14 mouse cellular contexts compared by ENCODE assay signal in the genomic region with DNA sequence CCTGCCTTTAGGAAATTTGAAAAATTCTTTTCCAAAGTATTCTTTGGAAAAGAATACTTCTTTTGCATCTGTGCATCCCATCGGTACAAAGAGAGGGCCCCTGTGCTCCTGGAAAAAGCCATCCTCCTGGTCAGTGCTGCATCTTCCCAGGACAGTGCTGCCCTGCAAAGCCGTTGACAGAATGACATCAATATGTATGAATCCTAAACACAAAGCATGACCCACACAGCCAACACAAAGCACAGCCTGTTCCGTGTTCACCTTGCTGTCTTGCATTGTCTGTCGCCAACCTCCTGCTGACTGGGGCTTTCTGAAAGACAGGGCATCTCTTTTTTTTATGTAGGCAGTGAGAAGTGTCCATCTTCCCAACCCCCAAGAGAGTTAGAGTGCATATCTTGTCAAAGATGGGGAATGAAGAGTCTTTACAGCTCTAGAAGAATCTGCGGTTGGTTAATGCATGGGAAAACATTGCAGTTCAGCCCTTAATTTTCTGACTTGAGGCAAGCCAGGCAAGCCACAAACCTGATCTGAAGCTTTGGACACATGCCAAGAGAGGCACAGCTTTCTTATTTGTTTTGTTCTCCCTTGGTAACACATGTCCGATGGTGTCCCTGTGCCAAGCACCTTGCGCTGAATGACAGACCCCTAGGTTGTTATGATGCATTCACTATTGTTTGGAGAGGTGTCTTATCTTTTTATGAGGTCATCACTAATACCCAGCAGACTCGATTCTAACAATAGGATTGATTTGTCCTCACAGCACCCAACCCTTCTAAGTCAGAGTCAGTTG. TPM values are rescaled to one million over a fixed set of nuclear protein-coding genes. Genes with fewer than 3 reads are reported as not detected.
DNase-seq lines count a peak whose midpoint lies in the region; ATAC-seq lines count a peak whose summit lies in the region.
"Had no signal": no experiment of that assay in that cellular context is flagged by ENCODE, and none has a peak within 500 bp of the region (broad histone marks: within the 10 kb centered on the region; RNA-seq: fewer than 3 reads in every experiment).

No protein-coding gene starts in this region.

- no peak for DNase-seq in heart, postnatal 36 days
- DNase-seq in midbrain, embryonic 10.5 days (ENCODE audit: low spot score), result no peak
- no peak for DNase-seq in hindbrain, embryonic 14.5 days (ENCODE audit: low spot score)
- DNase-seq in thymus, postnatal 10 days (ENCODE audit: low spot score in 2 of 2), result no peak
- DNase-seq in spleen, adult 12 weeks (ENCODE audit: low spot score), result no peak
- DNase-seq: adrenal gland, adult 2 months; cerebellum, adult 8-10 months; gastrocnemius, postnatal 14 days; kidney, adult 8-10 months; kidney, postnatal 4 days; liver, embryonic 13.5 days; lung, postnatal 14 days had no signal

- no peak overlapping the region for H3K4me3 ChIP-seq in heart, embryonic 15.5 days
- H3K4me3 ChIP-seq in midbrain, embryonic 10.5 days, result no peak overlapping the region
- H3K4me3 ChIP-seq in midbrain, embryonic 16.5 days (ENCODE audit: low read depth, low read length), result no peak overlapping the region
- no peak overlapping the region for H3K4me3 ChIP-seq in hindbrain, embryonic 14.5 days (replicated peaks; ENCODE audit: low read length)
- H3K4me3 ChIP-seq: liver, embryonic 13.5 days had no signal

- no peak overlapping the region for H3K27ac ChIP-seq in heart, embryonic 15.5 days
- peak overlapping the region; percentile 25; the same call in 1 of the 2 replicates for H3K27ac ChIP-seq in midbrain, embryonic 10.5 days (replicated peaks)
- no peak overlapping the region for H3K27ac ChIP-seq in midbrain, embryonic 16.5 days (ENCODE audit: low read length)
- no peak overlapping the region for H3K27ac ChIP-seq in hindbrain, embryonic 14.5 days
- H3K27ac ChIP-seq: liver, embryonic 13.5 days had no signal

- WGBS in heart, embryonic 15.5 days, result 49% methylated on average over 8 of the region's 8 CpGs
- WGBS in midbrain, embryonic 10.5 days, result 78% methylated on average over 8 of the region's 8 CpGs
- whole genome bisulfite sequencing in midbrain, embryonic 16.5 days, result 40% methylated on average over 8 of the region's 8 CpGs
- WGBS in hindbrain, embryonic 14.5 days, result 28% methylated on average over 8 of the region's 8 CpGs

- H3K27me3 ChIP-seq in heart, embryonic 15.5 days, result no peaks in the 10 kb centered on the region
- no peaks in the 10 kb centered on the region for H3K27me3 ChIP-seq in midbrain, embryonic 10.5 days (ENCODE audit: low read depth, poor library complexity, severe bottlenecking)
- no peaks in the 10 kb centered on the region for H3K27me3 ChIP-seq in midbrain, embryonic 16.5 days (ENCODE audit: control insufficient read depth, insufficient read depth, low read depth, low read length)
- no peaks in the 10 kb centered on the region for H3K27me3 ChIP-seq in hindbrain, embryonic 14.5 days (ENCODE audit: control insufficient read depth, insufficient read depth, low read length)
- H3K27me3 ChIP-seq: liver, embryonic 13.5 days had no signal

- H3K9me3 ChIP-seq in heart, embryonic 15.5 days (replicated peaks), result no peaks in the 10 kb centered on the region
- H3K9me3 ChIP-seq in midbrain, embryonic 10.5 days (replicated peaks), result no peaks in the 10 kb centered on the region
- H3K9me3 ChIP-seq in midbrain, embryonic 16.5 days (replicated peaks; ENCODE audit: control insufficient read depth, low read length, poor library complexity, severe bottlenecking), result no peaks in the 10 kb centered on the region
- no peaks in the 10 kb centered on the region for H3K9me3 ChIP-seq in hindbrain, embryonic 14.5 days (ENCODE audit: control insufficient read depth, low read length)
- H3K9me3 ChIP-seq: liver, embryonic 13.5 days had no signal

- intact Hi-C loops in heart, postnatal 36 days (cut with DNase I), result no loop called here

- no peak overlapping the region for H3K9ac ChIP-seq in heart, embryonic 15.5 days
- H3K9ac ChIP-seq in midbrain, embryonic 16.5 days (ENCODE audit: low read depth, low read length), result no peak overlapping the region
- H3K9ac ChIP-seq in hindbrain, embryonic 14.5 days, result no peak overlapping the region
- H3K9ac ChIP-seq: liver, embryonic 13.5 days had no signal

- peaks cover 14% of the 10 kb centered on the region for H3K36me3 ChIP-seq in heart, embryonic 15.5 days
- 0 out of 2 replicates have a peak, but pooled peaks cover 5% of the 10 kb centered on the region for H3K36me3 ChIP-seq in midbrain, embryonic 10.5 days
- H3K36me3 ChIP-seq in midbrain, embryonic 16.5 days (ENCODE audit: control insufficient read depth, insufficient read depth, low read length), result no peaks in the 10 kb centered on the region
- H3K36me3 ChIP-seq in hindbrain, embryonic 14.5 days (replicated peaks; ENCODE audit: control insufficient read depth, insufficient read depth), result no peaks in the 10 kb centered on the region
- H3K36me3 ChIP-seq: liver, embryonic 13.5 days had no signal

- peaks cover 5% of the 10 kb centered on the region; the same call in 1 of the 2 replicates for H3K4me1 ChIP-seq in heart, embryonic 15.5 days (replicated peaks)
- H3K4me1 ChIP-seq in midbrain, embryonic 10.5 days, result peaks cover 13% of the 10 kb centered on the region
- H3K4me1 ChIP-seq in midbrain, embryonic 16.5 days (ENCODE audit: control insufficient read depth, insufficient read depth, low read length), result no peaks in the 10 kb centered on the region
- H3K4me1 ChIP-seq in hindbrain, embryonic 14.5 days (replicated peaks; ENCODE audit: control insufficient read depth, insufficient read depth, low read length), result no peaks in the 10 kb centered on the region; the same call in 1 of the 2 replicates
- H3K4me1 ChIP-seq: liver, embryonic 13.5 days had no signal

- H3K4me2 ChIP-seq in heart, embryonic 15.5 days, result no peak overlapping the region
- H3K4me2 ChIP-seq in midbrain, embryonic 16.5 days (ENCODE audit: low read length), result no peak overlapping the region
- H3K4me2 ChIP-seq in hindbrain, embryonic 14.5 days (replicated peaks), result no peak overlapping the region
- H3K4me2 ChIP-seq: liver, embryonic 13.5 days had no signal

- 0 out of 2 replicates have a peak, but pooled peaks have one; percentile 60 for ATAC-seq in heart, embryonic 15.5 days (replicated peaks; ENCODE audit: insufficient number of reproducible peaks, insufficient read depth, low FRiP score, low read depth)
- no peak for ATAC-seq in midbrain, embryonic 16.5 days
- ATAC-seq in hindbrain, embryonic 14.5 days (ENCODE audit: low FRiP score), result peak; percentile 53; the same call in 1 of the 2 replicates

RNA-seq across cellular contexts. Expression of a gene that starts 45.7 kb away (rescaled TPM):
- polyA plus RNA-seq in heart, embryonic 15.5 days (2015; fragmentation: Nextera tagmentation; extraction: Ambion mirVana), result 46.0 and 52.0 TPM in 2 replicates
- total RNA-seq in heart, postnatal 36 days (2021), result 10 to 100 TPM; 28.9 to 29.3 TPM
- 47.4 and 55.2 TPM in 2 replicates for polyA plus RNA-seq in midbrain, embryonic 10.5 days (2016; fragmentation: Nextera tagmentation; extraction: Ambion mirVana)
- polyA plus RNA-seq in midbrain, embryonic 16.5 days (2015; fragmentation: Nextera tagmentation; extraction: Ambion mirVana), result 23.3 and 24.9 TPM in 2 replicates
- 19.8 and 26.5 TPM in 2 replicates for polyA plus RNA-seq in hindbrain, embryonic 14.5 days (2014; fragmentation: Nextera tagmentation; extraction: Ambion mirVana)
